Comparison of ENCODE assay signal across 8 mouse cellular contexts in genomic region chr8:87663349-87664216, GRCm38 (mm10).
A peak's percentile ranks its signal among the peaks of the same experiment; 100 is the strongest.
DNase-seq lines count a peak whose midpoint lies in the region; ATAC-seq lines count a peak whose summit lies in the region.

No protein-coding gene starts in this region.

- no peaks in the 10 kb centered on the region for H3K36me3 ChIP-seq in hindbrain, embryonic 12.5 days

- H3K9me3 ChIP-seq in hindbrain, embryonic 12.5 days (replicated peaks), result no peaks in the 10 kb centered on the region

- H3K4me1 ChIP-seq in hindbrain, embryonic 12.5 days, result peaks cover 64% of the 10 kb centered on the region

- H3K4me2 ChIP-seq in hindbrain, embryonic 12.5 days (replicated peaks), result peak overlapping the region; percentile 56

- peak overlapping the region; percentile 87 for H3K27ac ChIP-seq in hindbrain, embryonic 12.5 days

- peak overlapping the region; percentile 60 for H3K9ac ChIP-seq in hindbrain, embryonic 12.5 days

- peak; percentile 39 for ATAC-seq in hindbrain, embryonic 12.5 days (ENCODE audit: low FRiP score)

- DNase-seq in NIH3T3 (ENCODE audit: low read depth), result peak; percentile 43
- peak; percentile 96 to 98 for DNase-seq in cerebellum, postnatal 10 days
- DNase-seq in frontal cortex, postnatal 25 days (ENCODE audit: low spot score in 2 of 2), result peak; percentile 80 to 82
- peak; percentile 79 to 80 for DNase-seq in layer of hippocampus, postnatal 36 days
- peak; percentile 82 for DNase-seq in lung, postnatal 14 days
- DNase-seq in retina, postnatal 7 days (ENCODE audit: low read depth, low spot score), result peak; percentile 64
- DNase-seq in urinary bladder, postnatal 10 days (ENCODE audit: low spot score), result peak; percentile 53

- H3K4me3 ChIP-seq in hindbrain, embryonic 12.5 days, result peak overlapping the region; percentile 24; the same call in 1 of the 2 replicates

- 11% methylated on average over 18 of the region's 18 CpGs for WGBS in hindbrain, embryonic 12.5 days

- peaks cover 9% of the 10 kb centered on the region for H3K27me3 ChIP-seq in hindbrain, embryonic 12.5 days

Comparison
In these comparisons a context has a peak if more than half of its experiments do, and no peak if none do; other contexts are left out.
1. Peak in every context shown above with its lines: DNase-seq, ATAC-seq, H3K4me3 ChIP-seq and H3K27ac ChIP-seq.
2. DNase-seq: peak in every context shown above with its lines; median percentile 97 in cerebellum, postnatal 10 days; 82 in lung, postnatal 14 days; 81 in frontal cortex, postnatal 25 days; 80 in layer of hippocampus, postnatal 36 days; 64 in retina, postnatal 7 days; 53 in urinary bladder, postnatal 10 days; 43 in NIH3T3.